Mouse (Mus musculus): Measurements from ENCODE around the gene Itgb3. TPM values are rescaled to one million over a fixed set of nuclear protein-coding genes. Genes with fewer than 3 reads are reported as not detected.

The Itgb3 gene
- total and polyA plus RNA-seq, 2 experiments from 2014 or later = 1.0 to 1.7 TPM

- Histone ChIP-seq H3K36me3 (ENCODE audit: insufficient read depth, low read length) (no peaks in the 10 kb centered on the region), H3K27ac (no peak overlapping the region), H3K9ac (replicated peaks; ENCODE audit: low read length) (no peak overlapping the region), H3K4me2 (ENCODE audit: low read depth, low read length) (no peak overlapping the region), H3K9me3 (ENCODE audit: low read length) (no peaks in the 10 kb centered on the region), H3K4me1 (ENCODE audit: insufficient read depth, low read length) (no peaks in the 10 kb centered on the region), H3K27me3 (ENCODE audit: insufficient read depth, low read length) (no peaks in the 10 kb centered on the region), H3K4me3 (ENCODE audit: low read length) (no peak overlapping the region)
- ATAC-seq (no peak), DNase-seq (ENCODE audit: low spot score) (peak; percentile 7)
- WGBS = 52% methylated on average over 8 of the region's 8 CpGs
- TF ChIP-seq CTCF (IDR thresholded peaks at IDR 0.05; ENCODE audit: low read depth) = no peak
These were observed 39.5 kb downstream of the Itgb3 start for GRCm38 (mm10) chr11:104647188-104647867.

GRCm38 (mm10) chr11:104648571-104648970, 40.8 kb downstream of the Itgb3 start:
- Histone ChIP-seq H3K4me2 (ENCODE audit: low read depth, low read length) (no peak overlapping the region), H3K27me3 (ENCODE audit: insufficient read depth, low read length) (no peaks in the 10 kb centered on the region), H3K36me3 (ENCODE audit: insufficient read depth, low read length) (no peaks in the 10 kb centered on the region), H3K9ac (replicated peaks; ENCODE audit: low read length) (no peak overlapping the region), H3K4me1 (ENCODE audit: insufficient read depth, low read length) (no peaks in the 10 kb centered on the region), H3K9me3 (ENCODE audit: low read length) (no peaks in the 10 kb centered on the region), H3K4me3 (ENCODE audit: low read length) (no peak overlapping the region), H3K27ac (no peak overlapping the region)
- ATAC-seq = no peak
- DNase-seq (ENCODE audit: low spot score) = no peak
- 56% methylated on average over 3 of the region's 3 CpGs for WGBS
- peak; percentile 64 for TF ChIP-seq CTCF (IDR thresholded peaks at IDR 0.05; ENCODE audit: low read depth)

- DNase-seq (ENCODE audit: low spot score) (no peak), ATAC-seq (no peak)
- H3K4me2 ChIP-seq (ENCODE audit: low read depth, low read length) = no peak overlapping the region
- H3K27ac ChIP-seq = no peak overlapping the region
- no peaks in the 10 kb centered on the region for H3K4me1 ChIP-seq (ENCODE audit: insufficient read depth, low read length)
- WGBS = 96% methylated on average over 4 of the region's 4 CpGs
- H3K36me3 ChIP-seq (ENCODE audit: insufficient read depth, low read length) = no peaks in the 10 kb centered on the region
- no peak overlapping the region for H3K4me3 ChIP-seq (ENCODE audit: low read length)
- no peak overlapping the region for H3K9ac ChIP-seq (replicated peaks; ENCODE audit: low read length)
- TF ChIP-seq CTCF (IDR thresholded peaks at IDR 0.05; ENCODE audit: low read depth) = peak; percentile 13; the same call in 1 of the 2 replicates
- H3K27me3 ChIP-seq (ENCODE audit: insufficient read depth, low read length) = no peaks in the 10 kb centered on the region
- H3K9me3 ChIP-seq (ENCODE audit: low read length) = peaks cover 4% of the 10 kb centered on the region; the same call in 1 of the 2 replicates
These were observed 52.8 kb downstream of the Itgb3 start for GRCm38 (mm10) chr11:104660599-104660998.

GRCm38 (mm10) chr11:104661106-104661505, 53.3 kb downstream of the Itgb3 start:
- H3K9me3 ChIP-seq (ENCODE audit: low read length) = peaks cover 4% of the 10 kb centered on the region; the same call in 1 of the 2 replicates
- H3K4me3 ChIP-seq (ENCODE audit: low read length) = no peak overlapping the region
- no peaks in the 10 kb centered on the region for H3K27me3 ChIP-seq (ENCODE audit: insufficient read depth, low read length)
- no peak overlapping the region for H3K27ac ChIP-seq
- no peak overlapping the region for H3K4me2 ChIP-seq (ENCODE audit: low read depth, low read length)
- ATAC-seq = no peak
- H3K36me3 ChIP-seq (ENCODE audit: insufficient read depth, low read length) = no peaks in the 10 kb centered on the region
- DNase-seq (ENCODE audit: low spot score) = no peak
- no peak overlapping the region for H3K9ac ChIP-seq (replicated peaks; ENCODE audit: low read length)
- H3K4me1 ChIP-seq (ENCODE audit: insufficient read depth, low read length) = no peaks in the 10 kb centered on the region
- no peak for TF ChIP-seq CTCF (IDR thresholded peaks at IDR 0.05; ENCODE audit: low read depth)
- WGBS = 85% methylated on average over 5 of the region's 5 CpGs

- no peak overlapping the region for H3K4me3 ChIP-seq (ENCODE audit: low read length)
- no peak overlapping the region for H3K4me2 ChIP-seq (ENCODE audit: low read depth, low read length)
- H3K4me1 ChIP-seq (ENCODE audit: insufficient read depth, low read length) = no peaks in the 10 kb centered on the region
- no peak overlapping the region for H3K27ac ChIP-seq
- DNase-seq (ENCODE audit: low spot score) (no peak), ATAC-seq (no peak)
- no peaks in the 10 kb centered on the region for H3K27me3 ChIP-seq (ENCODE audit: insufficient read depth, low read length)
- peaks cover 4% of the 10 kb centered on the region; the same call in 1 of the 2 replicates for H3K9me3 ChIP-seq (ENCODE audit: low read length)
- H3K36me3 ChIP-seq (ENCODE audit: insufficient read depth, low read length) = no peaks in the 10 kb centered on the region
- H3K9ac ChIP-seq (replicated peaks; ENCODE audit: low read length) = no peak overlapping the region
- TF ChIP-seq CTCF (IDR thresholded peaks at IDR 0.05; ENCODE audit: low read depth) = peak; percentile 40
- 83% methylated on average over 20 of the region's 20 CpGs for WGBS
These were observed 53.9 kb downstream of the Itgb3 start for GRCm38 (mm10) chr11:104661531-104662205.

GRCm38 (mm10) chr11:104662573-104662972, 54.8 kb downstream of the Itgb3 start:
- 91% methylated on average over 11 of the region's 11 CpGs for WGBS
- Histone ChIP-seq H3K4me1 (ENCODE audit: insufficient read depth, low read length) (no peaks in the 10 kb centered on the region), H3K4me2 (ENCODE audit: low read depth, low read length) (no peak overlapping the region), H3K36me3 (ENCODE audit: insufficient read depth, low read length) (no peaks in the 10 kb centered on the region), H3K27ac (no peak overlapping the region), H3K9me3 (ENCODE audit: low read length) (peaks cover 4% of the 10 kb centered on the region; the same call in 1 of the 2 replicates), H3K9ac (replicated peaks; ENCODE audit: low read length) (no peak overlapping the region), H3K27me3 (ENCODE audit: insufficient read depth, low read length) (no peaks in the 10 kb centered on the region), H3K4me3 (ENCODE audit: low read length) (no peak overlapping the region)
- no peak for ATAC-seq
- TF ChIP-seq CTCF (IDR thresholded peaks at IDR 0.05; ENCODE audit: low read depth) = no peak
- no peak for DNase-seq (ENCODE audit: low spot score)
